Mouse (Mus musculus): ENCODE measurements around the gene Dctn2. TPM values are rescaled to one million over a fixed set of nuclear protein-coding genes. Genes with fewer than 3 reads are reported as not detected.

Gene Dctn2
- polyA plus RNA-seq, 1 experiment from 2014 or later: 127 TPM

DNA sequence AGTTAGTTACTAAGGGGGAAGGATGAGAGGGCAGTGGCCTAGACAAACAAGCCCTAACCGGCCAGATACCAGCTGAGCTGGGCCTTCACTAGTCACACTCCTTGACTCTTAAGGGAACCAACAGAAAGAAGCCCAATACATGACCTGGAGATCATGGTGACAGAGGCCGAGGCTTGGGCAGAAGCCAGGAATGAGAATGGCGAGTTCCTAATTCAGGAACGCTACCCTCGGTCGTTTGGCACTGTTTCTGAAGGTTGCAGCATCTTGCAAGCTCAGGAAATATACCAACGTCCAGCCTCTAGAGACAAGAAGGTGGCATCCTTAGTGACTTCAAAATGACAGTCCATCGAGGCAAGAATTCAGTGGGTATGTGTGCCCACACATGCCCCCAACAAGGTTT lies 1.8 kb upstream of the Dctn2 start:
- Histone ChIP-seq H3K9me3 (replicated peaks) (no peaks in the 10 kb centered on the region), H3K4me3 (no peak overlapping the region), H3K36me3 (no peaks in the 10 kb centered on the region), H3K4me2 (no peak overlapping the region), H3K27ac (no peak overlapping the region), H3K4me1 (replicated peaks) (peaks cover 28% of the 10 kb centered on the region), H3K27me3 (peaks cover 46% of the 10 kb centered on the region), H3K9ac (no peak overlapping the region)
- 74% methylated on average over 8 of the region's 8 CpGs for WGBS
- no peak for ATAC-seq (replicated peaks; ENCODE audit: insufficient number of reproducible peaks, insufficient read depth, low FRiP score, low read depth)

- Histone ChIP-seq H3K4me1 (replicated peaks) (peaks cover 28% of the 10 kb centered on the region), H3K36me3 (peaks cover 1% of the 10 kb centered on the region; the same call in 1 of the 2 replicates), H3K27me3 (peaks cover 46% of the 10 kb centered on the region), H3K9me3 (replicated peaks) (no peaks in the 10 kb centered on the region), H3K4me3 (no peak overlapping the region), H3K4me2 (no peak overlapping the region), H3K9ac (no peak overlapping the region), H3K27ac (no peak overlapping the region)
- WGBS: 74% methylated on average over 4 of the region's 4 CpGs
- no peak for ATAC-seq (replicated peaks; ENCODE audit: insufficient number of reproducible peaks, insufficient read depth, low FRiP score, low read depth)
These were observed 1.2 kb upstream of the Dctn2 start for GRCm38 (mm10) chr10:127264971-127265370.

DNA sequence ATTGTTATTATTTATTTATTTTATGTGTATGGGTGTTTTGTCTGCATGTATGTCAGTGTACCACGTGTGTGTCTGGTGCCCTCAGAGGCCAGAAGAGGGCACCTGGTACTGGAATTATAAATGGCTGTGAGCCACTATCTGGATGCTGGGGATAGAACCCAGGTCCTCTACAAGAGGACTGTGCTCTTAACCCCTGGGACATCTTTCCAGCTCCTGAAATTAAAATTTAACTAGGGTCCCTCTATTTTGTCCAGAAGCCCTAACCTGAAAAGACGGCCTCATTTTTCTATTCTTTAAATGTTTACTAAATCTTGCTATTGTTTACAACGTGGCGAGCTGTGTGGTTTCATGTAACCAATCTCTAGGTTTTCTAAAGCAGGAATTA lies 449 bp upstream of the Dctn2 start:
- H3K27me3 ChIP-seq: peaks cover 44% of the 10 kb centered on the region
- no peak overlapping the region for H3K9ac ChIP-seq
- no peak overlapping the region for H3K27ac ChIP-seq
- peaks cover 3% of the 10 kb centered on the region; the same call in 1 of the 2 replicates for H3K36me3 ChIP-seq
- peak overlapping the region; percentile 99 for H3K4me3 ChIP-seq
- peak overlapping the region; percentile 85 for H3K4me2 ChIP-seq
- H3K4me1 ChIP-seq (replicated peaks): peaks cover 28% of the 10 kb centered on the region
- WGBS: 30% methylated on average over 4 of the region's 4 CpGs
- no peak for ATAC-seq (replicated peaks; ENCODE audit: insufficient number of reproducible peaks, insufficient read depth, low FRiP score, low read depth)
- H3K9me3 ChIP-seq (replicated peaks): no peaks in the 10 kb centered on the region

DNA sequence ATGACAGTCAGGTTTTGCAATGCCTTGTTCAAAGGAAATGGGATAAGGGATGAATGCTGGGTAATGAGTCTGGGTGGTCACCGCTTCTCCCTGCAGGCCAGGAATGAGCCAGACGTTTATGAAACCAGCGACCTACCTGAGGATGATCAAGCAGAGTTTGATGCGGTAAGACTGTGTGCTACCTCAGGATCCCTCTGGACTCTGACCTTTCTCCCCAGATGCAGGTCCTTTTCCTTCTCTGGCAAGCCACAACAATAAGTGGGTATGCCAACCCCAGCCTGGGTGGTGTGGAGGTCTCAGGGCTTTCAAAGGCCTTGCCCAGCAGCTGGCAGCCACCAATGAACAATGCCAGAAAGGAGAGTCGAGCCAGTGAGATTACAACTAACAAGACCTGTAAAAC lies 1.1 kb downstream of the Dctn2 start:
- WGBS: 63% methylated on average over 5 of the region's 5 CpGs
- Histone ChIP-seq H3K9ac (peak overlapping the region; percentile 100), H3K9me3 (replicated peaks) (no peaks in the 10 kb centered on the region), H3K27me3 (peaks cover 28% of the 10 kb centered on the region), H3K27ac (no peak overlapping the region), H3K4me3 (peak overlapping the region; percentile 99), H3K36me3 (peaks cover 10% of the 10 kb centered on the region; the same call in 1 of the 2 replicates), H3K4me1 (replicated peaks) (peaks cover 28% of the 10 kb centered on the region), H3K4me2 (peak overlapping the region; percentile 85)
- ATAC-seq (replicated peaks; ENCODE audit: insufficient number of reproducible peaks, insufficient read depth, low FRiP score, low read depth): no peak

GRCm38 (mm10) chr10:127268401-127268800 lies 2.2 kb downstream of the Dctn2 start:
- H3K36me3 ChIP-seq: peaks cover 15% of the 10 kb centered on the region; the same call in 1 of the 2 replicates
- no peak overlapping the region for H3K9ac ChIP-seq
- WGBS: 43% methylated on average over 5 of the region's 5 CpGs
- H3K9me3 ChIP-seq (replicated peaks): no peaks in the 10 kb centered on the region
- H3K4me3 ChIP-seq: no peak overlapping the region
- H3K4me1 ChIP-seq (replicated peaks): peaks cover 20% of the 10 kb centered on the region
- no peak overlapping the region for H3K4me2 ChIP-seq
- H3K27ac ChIP-seq: peak overlapping the region; percentile 7
- peaks cover 17% of the 10 kb centered on the region for H3K27me3 ChIP-seq
- ATAC-seq (replicated peaks; ENCODE audit: insufficient number of reproducible peaks, insufficient read depth, low FRiP score, low read depth): no peak

- H3K27ac ChIP-seq: peak overlapping the region; percentile 7; the same call in 1 of the 2 replicates
- H3K27me3 ChIP-seq: peaks cover 12% of the 10 kb centered on the region
- no peak overlapping the region for H3K4me3 ChIP-seq
- WGBS: 79% methylated on average over 12 of the region's 12 CpGs
- H3K4me1 ChIP-seq (replicated peaks): peaks cover 20% of the 10 kb centered on the region
- H3K36me3 ChIP-seq: peaks cover 15% of the 10 kb centered on the region; the same call in 1 of the 2 replicates
- no peaks in the 10 kb centered on the region for H3K9me3 ChIP-seq (replicated peaks)
- no peak overlapping the region for H3K9ac ChIP-seq
- no peak overlapping the region for H3K4me2 ChIP-seq
- ATAC-seq (replicated peaks; ENCODE audit: insufficient number of reproducible peaks, insufficient read depth, low FRiP score, low read depth): no peak
These were observed 2.9 kb downstream of the Dctn2 start for GRCm38 (mm10) chr10:127269036-127269435.

DNA sequence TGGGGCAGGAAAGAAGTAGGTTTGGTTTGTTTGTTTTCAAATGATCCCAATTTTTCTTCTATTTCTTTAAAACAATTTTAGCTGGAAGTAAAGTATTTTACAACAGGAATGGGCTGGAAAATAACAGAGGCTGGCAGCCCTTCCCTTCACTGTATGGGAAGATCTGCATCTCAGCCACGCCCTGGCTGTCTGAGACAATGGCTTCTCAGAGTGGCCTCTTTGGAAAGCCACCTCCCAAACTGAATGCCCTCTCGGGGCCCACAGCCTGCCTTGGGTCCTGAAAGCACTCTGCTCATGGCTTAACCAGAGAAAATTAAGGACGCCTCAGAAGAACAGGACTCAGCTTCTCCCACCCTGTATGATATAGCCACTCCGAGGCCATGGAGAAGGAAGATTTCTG lies 3.7 kb downstream of the Dctn2 start:
- H3K9me3 ChIP-seq (replicated peaks): no peaks in the 10 kb centered on the region
- H3K4me1 ChIP-seq (replicated peaks): peaks cover 20% of the 10 kb centered on the region
- H3K36me3 ChIP-seq: peaks cover 21% of the 10 kb centered on the region; the same call in 1 of the 2 replicates
- no peak for ATAC-seq (replicated peaks; ENCODE audit: insufficient number of reproducible peaks, insufficient read depth, low FRiP score, low read depth)
- WGBS: 75% methylated on average over 4 of the region's 4 CpGs
- peaks cover 3% of the 10 kb centered on the region; the same call in 1 of the 2 replicates for H3K27me3 ChIP-seq
- no peak overlapping the region for H3K4me2 ChIP-seq
- H3K9ac ChIP-seq: no peak overlapping the region
- no peak overlapping the region for H3K27ac ChIP-seq
- H3K4me3 ChIP-seq: no peak overlapping the region

- H3K4me1 ChIP-seq (replicated peaks): peaks cover 14% of the 10 kb centered on the region
- H3K36me3 ChIP-seq: peaks cover 45% of the 10 kb centered on the region
- H3K9ac ChIP-seq: no peak overlapping the region
- WGBS: 89% methylated on average over 5 of the region's 5 CpGs
- ATAC-seq (replicated peaks; ENCODE audit: insufficient number of reproducible peaks, insufficient read depth, low FRiP score, low read depth): no peak
- no peak overlapping the region for H3K4me2 ChIP-seq
- no peak overlapping the region for H3K27ac ChIP-seq
- no peaks in the 10 kb centered on the region for H3K27me3 ChIP-seq
- H3K9me3 ChIP-seq (replicated peaks): no peaks in the 10 kb centered on the region
- no peak overlapping the region for H3K4me3 ChIP-seq
These were observed 6.2 kb downstream of the Dctn2 start for GRCm38 (mm10) chr10:127272371-127272770.

GRCm38 (mm10) chr10:127274261-127275022 lies 8.3 kb downstream of the Dctn2 start:
- H3K27me3 ChIP-seq: no peaks in the 10 kb centered on the region
- no peak overlapping the region for H3K9ac ChIP-seq
- no peak overlapping the region for H3K27ac ChIP-seq
- H3K4me3 ChIP-seq: no peak overlapping the region
- no peak overlapping the region for H3K4me2 ChIP-seq
- no peaks in the 10 kb centered on the region for H3K9me3 ChIP-seq (replicated peaks)
- no peaks in the 10 kb centered on the region; the same call in 1 of the 2 replicates for H3K4me1 ChIP-seq (replicated peaks)
- WGBS: 89% methylated on average over 11 of the region's 11 CpGs
- peaks cover 63% of the 10 kb centered on the region for H3K36me3 ChIP-seq
- ATAC-seq (replicated peaks; ENCODE audit: insufficient number of reproducible peaks, insufficient read depth, low FRiP score, low read depth): no peak

GRCm38 (mm10) chr10:127279730-127280129 lies 13.6 kb downstream of the Dctn2 start:
- Histone ChIP-seq H3K4me3 (no peak overlapping the region), H3K9me3 (replicated peaks) (no peaks in the 10 kb centered on the region), H3K4me1 (replicated peaks) (peaks cover 8% of the 10 kb centered on the region), H3K27ac (no peak overlapping the region), H3K4me2 (no peak overlapping the region), H3K9ac (no peak overlapping the region), H3K27me3 (no peaks in the 10 kb centered on the region), H3K36me3 (peaks cover 96% of the 10 kb centered on the region)
- WGBS: 100% methylated on average over 2 of the region's 2 CpGs
- no peak for ATAC-seq (replicated peaks; ENCODE audit: insufficient number of reproducible peaks, insufficient read depth, low FRiP score, low read depth)

GRCm38 (mm10) chr10:127281316-127281715 lies 15.1 kb downstream of the Dctn2 start:
- ATAC-seq (replicated peaks; ENCODE audit: insufficient number of reproducible peaks, insufficient read depth, low FRiP score, low read depth): no peak
- H3K4me2 ChIP-seq: no peak overlapping the region
- WGBS: 84% methylated on average over 8 of the region's 8 CpGs

More at GRCm38 (mm10) chr10:127281316-127281715, 15.1 kb downstream of the Dctn2 start:
- Histone ChIP-seq H3K9ac (no peak overlapping the region), H3K27me3 (no peaks in the 10 kb centered on the region), H3K4me3 (no peak overlapping the region), H3K9me3 (replicated peaks) (no peaks in the 10 kb centered on the region), H3K4me1 (replicated peaks) (peaks cover 18% of the 10 kb centered on the region), H3K27ac (no peak overlapping the region), H3K36me3 (peaks cover 97% of the 10 kb centered on the region)

Data from heart, embryonic 15.5 days (tissue).